Mouse (Mus musculus) cortical plate, adult 2 months (tissue): ENCODE results near the gene Sirt4.

Experiments
- CTCF ChIP-seq: fragments of 200-500 bp; IDR thresholded peaks from 2 replicates; pipeline ENCODE4 v1.5.1; 2011; ENCODE audit warnings: mild to moderate bottlenecking, control low read depth, low read length; ENCODE audit not compliant: insufficient read depth; ENCODE audit errors: extremely low read depth
- POLR2A ChIP-seq: fragments of 200-500 bp; IDR thresholded peaks from 2 replicates; pipeline ENCODE4 v1.6.1; 2011; ENCODE audit warnings: mild to moderate bottlenecking, low read length, control low read depth; ENCODE audit not compliant: insufficient read depth; ENCODE audit errors: extremely low read depth

DNA sequence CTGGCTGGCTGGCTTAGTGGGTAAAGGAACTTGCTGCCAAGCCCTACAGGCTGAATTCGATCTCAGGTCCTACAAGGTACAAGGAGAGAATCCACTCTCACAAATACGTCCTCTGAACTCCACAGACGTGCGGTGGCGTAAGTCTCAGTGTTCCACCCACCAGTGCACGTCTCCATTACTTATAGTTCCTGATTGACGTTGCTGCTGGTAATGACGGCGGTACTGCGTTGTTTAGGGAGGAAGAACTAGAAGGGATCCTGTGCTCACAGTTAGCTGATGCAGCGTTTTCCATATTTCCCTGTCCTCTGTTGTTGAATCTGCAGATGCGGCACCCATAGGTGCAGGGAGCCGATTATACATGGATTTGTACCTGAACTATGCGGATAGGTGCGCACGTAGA lies 29.2 kb upstream of the Sirt4 start:
- TF ChIP-seq CTCF: no peak
- no peak for TF ChIP-seq POLR2A
